Mouse (Mus musculus) kidney, adult 2 months (tissue): ENCODE data around the gene Rassf6.

ENCODE experiments used
- CTCF ChIP-seq: fragments of 200-500 bp; conservative IDR thresholded peaks from 2 replicates; pipeline ENCODE4 v1.5.1; 2011; ENCODE audit warnings: low read depth, mild to moderate bottlenecking, control low read depth, low read length, moderate library complexity, mixed read lengths; ENCODE audit not compliant: insufficient read depth, insufficient read length
- POLR2A ChIP-seq: fragments of 200-500 bp; IDR thresholded peaks from one replicate; pipeline ENCODE4 v1.6.1; 2011; ENCODE audit warnings: low read depth, low read length, control low read depth

DNA sequence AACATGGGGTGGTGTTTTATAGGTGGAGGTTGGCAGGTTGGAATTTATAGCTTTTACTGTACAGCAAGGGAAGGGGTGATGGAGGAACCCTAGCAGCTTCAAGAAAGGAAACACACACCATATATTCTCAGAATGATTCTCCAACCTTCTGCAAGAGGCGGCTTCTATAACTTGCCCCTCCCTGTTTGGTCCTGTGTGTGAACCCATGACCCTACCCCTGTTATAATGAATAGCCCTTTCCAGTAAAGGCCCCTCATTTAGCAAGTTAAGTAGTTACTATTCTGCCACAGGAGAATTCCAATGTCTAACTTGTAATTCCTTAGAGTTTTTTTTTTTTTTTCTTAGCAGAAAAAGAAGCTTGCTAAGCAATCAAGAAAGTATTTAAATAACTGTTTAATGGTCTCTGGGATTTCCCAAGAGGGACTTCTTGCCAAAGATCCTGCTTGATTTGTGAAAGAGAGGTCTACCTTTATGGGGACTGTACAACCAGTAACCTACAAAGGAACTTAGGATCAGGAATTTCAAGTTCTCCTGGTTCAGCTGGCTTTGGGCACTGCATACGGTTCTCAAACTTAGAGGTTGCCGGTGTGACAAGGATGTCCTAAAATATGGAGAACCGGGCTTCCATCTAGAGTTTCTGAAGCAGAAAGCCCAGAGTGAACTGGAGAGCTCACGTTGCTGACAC is 10.2 kb upstream of the Rassf6 start:
- TF ChIP-seq CTCF = no peak
- no peak for TF ChIP-seq POLR2A
